ENCODE assay signal across 11 mouse cellular contexts in the genomic region with DNA sequence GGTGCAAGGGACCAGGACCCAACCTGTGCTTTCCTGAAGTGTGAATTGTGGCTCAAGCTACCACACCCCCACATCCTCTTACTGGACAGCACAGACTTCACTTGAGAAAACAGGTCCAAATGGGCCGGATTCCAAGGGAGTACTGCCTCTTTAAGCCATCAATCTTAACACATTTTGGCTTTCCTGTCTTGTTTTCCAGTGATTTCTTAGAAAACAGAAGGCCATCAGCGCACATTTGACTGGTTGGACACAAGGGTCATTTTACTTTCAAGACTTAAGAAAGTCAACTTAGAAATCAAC.
DNase-seq lines count a peak whose midpoint lies in the region; ATAC-seq lines count a peak whose summit lies in the region.
"Had no signal": no experiment of that assay in that cellular context is flagged by ENCODE, and none has a peak within 500 bp of the region (broad histone marks: within the 10 kb centered on the region; RNA-seq: fewer than 3 reads in every experiment).

No protein-coding gene starts in this region.

- ATAC-seq in cerebellum, adult (ENCODE audit: insufficient number of reproducible peaks, low FRiP score, low TSS enrichment): no peak
- no peak for ATAC-seq in liver, embryonic 11.5 days (replicated peaks; ENCODE audit: low FRiP score)
- ATAC-seq in neural tube, embryonic 13.5 days (ENCODE audit: low read depth): no peak
- ATAC-seq in CD4-positive, CD25-positive, alpha-beta regulatory T cell, adult 4 months: no peak

- DNase-seq in cerebellum, postnatal 14 days: peak; percentile 15 to 22
- DNase-seq in liver, embryonic 11.5 days (ENCODE audit: low spot score): no peak
- DNase-seq in liver: no peak
- peak; percentile 21 to 47 for DNase-seq in kidney, postnatal 4 days
- no peak for DNase-seq in spleen, postnatal 10 days (ENCODE audit: low spot score in 2 of 2)
- DNase-seq: cerebellum, adult 11 months had no signal

- no peaks in the 10 kb centered on the region for H3K36me3 ChIP-seq in liver, embryonic 11.5 days (ENCODE audit: control insufficient read depth, insufficient read depth, low read length)
- no peaks in the 10 kb centered on the region for H3K36me3 ChIP-seq in neural tube, embryonic 13.5 days

- 38% methylated on average over 2 of the region's 2 CpGs for WGBS in liver, embryonic 11.5 days
- 27% methylated on average over 2 of the region's 2 CpGs for WGBS in neural tube, embryonic 13.5 days

- H3K9me3 ChIP-seq in liver, embryonic 11.5 days (ENCODE audit: control insufficient read depth, low read length): no peaks in the 10 kb centered on the region
- H3K9me3 ChIP-seq in neural tube, embryonic 13.5 days: no peaks in the 10 kb centered on the region

- peaks cover 30% of the 10 kb centered on the region for H3K4me1 ChIP-seq in liver, embryonic 11.5 days (replicated peaks; ENCODE audit: control insufficient read depth, insufficient read depth, low read length)
- peaks cover 49% of the 10 kb centered on the region for H3K4me1 ChIP-seq in neural tube, embryonic 13.5 days (replicated peaks)

- H3K4me3 ChIP-seq in liver, embryonic 11.5 days (ENCODE audit: low read depth, low read length): no peak overlapping the region
- H3K4me3 ChIP-seq in neural tube, embryonic 13.5 days: no peak overlapping the region
- H3K4me3 ChIP-seq: erythroblast, embryonic 14.5 days had no signal

- H3K27me3 ChIP-seq in liver, embryonic 11.5 days (replicated peaks; ENCODE audit: control insufficient read depth, insufficient read depth, low read length): no peaks in the 10 kb centered on the region
- peaks cover 8% of the 10 kb centered on the region for H3K27me3 ChIP-seq in neural tube, embryonic 13.5 days

- H3K4me2 ChIP-seq in liver, embryonic 11.5 days: peak overlapping the region; percentile 33
- 0 out of 2 replicates have a peak overlapping the region, but pooled peaks have one; percentile 6 for H3K4me2 ChIP-seq in neural tube, embryonic 13.5 days

- H3K27ac ChIP-seq in liver, embryonic 11.5 days (ENCODE audit: low read depth, low read length): peak overlapping the region; percentile 32
- no peak overlapping the region for H3K27ac ChIP-seq in neural tube, embryonic 13.5 days (replicated peaks)
- H3K27ac ChIP-seq: kidney, postnatal 0 days had no signal

- H3K9ac ChIP-seq in liver, embryonic 11.5 days (ENCODE audit: low read depth, low read length): no peak overlapping the region
- no peak overlapping the region for H3K9ac ChIP-seq in neural tube, embryonic 13.5 days

Comparison
In these comparisons a context has a peak if more than half of its experiments do, and no peak if none do; other contexts are left out.
1. DNase-seq: peak in cerebellum, postnatal 14 days (2 of 2) and kidney, postnatal 4 days (2 of 2); none in liver, embryonic 11.5 days (single experiment), liver (single experiment) and spleen, postnatal 10 days (0 of 2).